Mouse (Mus musculus) midbrain, embryonic 12.5 days (tissue): Measurements from ENCODE around the gene Prlhr. TPM values are rescaled to one million over a fixed set of nuclear protein-coding genes. Genes with fewer than 3 reads are reported as not detected.

ENCODE experiments used
- ATAC-seq: fragments of 200-750 bp; cut with Nextera tagmentation; 2 replicates; pipeline ENCODE4 v1.8.0; 2017; ENCODE audit warnings: low read depth, moderate TSS enrichment, moderate library complexity; ENCODE audit not compliant: low FRiP score
- H3K27ac ChIP-seq: fragments of 300-500 bp; sonication (generic); replicated peaks from 2 replicates; pipeline ENCODE4 v1.5.1; 2016; ENCODE audit warnings: mild to moderate bottlenecking
- H3K27me3 ChIP-seq: fragments of 300-500 bp; sonication (generic); 2 replicates; pipeline ENCODE4 v1.6.1; 2016; ENCODE audit warnings: mild to moderate bottlenecking
- H3K36me3 ChIP-seq: fragments of 300-500 bp; sonication (generic); 2 replicates; pipeline ENCODE4 v1.6.1; 2016
- H3K4me1 ChIP-seq: fragments of 300-500 bp; sonication (generic); 2 replicates; pipeline ENCODE4 v1.6.1; 2016
- H3K4me2 ChIP-seq: fragments of 300-500 bp; sonication (generic); replicated peaks from 2 replicates; pipeline ENCODE4 v1.6.1; 2016; ENCODE audit warnings: mild to moderate bottlenecking, moderate library complexity
- H3K4me3 ChIP-seq: fragments of 300-500 bp; sonication (generic); 2 replicates; pipeline ENCODE4 v1.5.1; 2016; ENCODE audit warnings: mild to moderate bottlenecking
- H3K9ac ChIP-seq: fragments of 300-500 bp; sonication (generic); replicated peaks from 2 replicates; pipeline ENCODE4 v1.6.1; 2016; ENCODE audit warnings: mild to moderate bottlenecking, moderate library complexity
- H3K9me3 ChIP-seq: fragments of 300-500 bp; sonication (generic); 2 replicates; pipeline ENCODE4 v1.6.1; 2016; ENCODE audit warnings: mild to moderate bottlenecking
- WGBS: fragments of 180-500 bp; shearing (Covaris S2); methylation state at CpG from one replicate; pipeline ENCODE4 v1.1.7; 2016; 5-methylcytosine and 5-hydroxymethylcytosine counted together
- polyA plus RNA-seq: library from polyadenylated mRNA; unstranded; fragments of >200 nt; fragmentation: Nextera tagmentation; extraction: Ambion mirVana; gene quantifications from 2 replicates; pipeline ENCODE4 v1.2.1, GENCODE M21; 2016

The Prlhr gene
- polyA plus RNA-seq, 1 experiment from 2014 or later, result 0.18 TPM

GRCm38 (mm10) chr19:60466953-60467570, 1.0 kb downstream of the Prlhr start:
- peak overlapping the region; percentile 40 for H3K4me3 ChIP-seq
- peak overlapping the region; percentile 70 for H3K4me2 ChIP-seq
- no peaks in the 10 kb centered on the region for H3K9me3 ChIP-seq
- peak; percentile 83 for ATAC-seq
- H3K27me3 ChIP-seq, result peaks cover 49% of the 10 kb centered on the region
- H3K27ac ChIP-seq, result no peak overlapping the region
- 2% methylated on average over 41 of the region's 41 CpGs for WGBS
- H3K9ac ChIP-seq, result peak overlapping the region; percentile 34
- H3K36me3 ChIP-seq, result no peaks in the 10 kb centered on the region
- peaks cover 29% of the 10 kb centered on the region for H3K4me1 ChIP-seq

GRCm38 (mm10) chr19:60465726-60466125, 2.4 kb downstream of the Prlhr start:
- H3K36me3 ChIP-seq, result no peaks in the 10 kb centered on the region

DNA sequence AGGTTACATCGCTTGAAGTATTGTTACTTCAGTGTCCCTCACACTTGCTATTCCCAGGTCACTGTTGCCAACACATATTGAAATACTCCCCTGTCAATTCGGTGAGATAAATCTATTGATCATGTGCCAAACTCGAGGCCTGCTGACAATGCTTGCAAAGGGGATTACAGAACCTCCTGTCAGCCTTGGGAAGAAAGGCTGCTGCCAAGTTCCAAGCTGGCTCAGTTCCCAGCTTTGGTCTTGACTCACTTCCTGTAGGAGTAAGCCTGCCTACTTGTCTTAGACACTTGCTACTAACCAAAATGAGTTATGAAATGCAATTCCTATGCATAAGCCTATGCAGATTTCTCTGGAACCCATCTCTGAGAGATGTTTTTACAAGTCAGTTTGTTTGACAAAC, 4.2 kb downstream of the Prlhr start:
- Histone ChIP-seq H3K9me3 (no peaks in the 10 kb centered on the region), H3K4me3 (no peak overlapping the region), H3K27me3 (peaks cover 42% of the 10 kb centered on the region), H3K36me3 (no peaks in the 10 kb centered on the region), H3K27ac (no peak overlapping the region), H3K4me2 (no peak overlapping the region), H3K9ac (no peak overlapping the region), H3K4me1 (peaks cover 29% of the 10 kb centered on the region)
- WGBS, result 24% methylated on average over 3 of the region's 3 CpGs
- no peak for ATAC-seq

More at GRCm38 (mm10) chr19:60465726-60466125, 2.4 kb downstream of the Prlhr start:
- peaks cover 29% of the 10 kb centered on the region for H3K4me1 ChIP-seq
- H3K27ac ChIP-seq, result no peak overlapping the region
- ATAC-seq, result no peak
- H3K4me3 ChIP-seq, result no peak overlapping the region
- no peak overlapping the region for H3K9ac ChIP-seq
- H3K4me2 ChIP-seq, result no peak overlapping the region
- H3K9me3 ChIP-seq, result no peaks in the 10 kb centered on the region
- WGBS, result 69% methylated on average over 2 of the region's 2 CpGs
- H3K27me3 ChIP-seq, result peaks cover 56% of the 10 kb centered on the region

GRCm38 (mm10) chr19:60463440-60463839, 4.7 kb downstream of the Prlhr start:
- Histone ChIP-seq H3K27ac (no peak overlapping the region), H3K36me3 (no peaks in the 10 kb centered on the region), H3K4me3 (no peak overlapping the region), H3K4me1 (peaks cover 24% of the 10 kb centered on the region), H3K27me3 (peaks cover 38% of the 10 kb centered on the region), H3K9ac (no peak overlapping the region), H3K4me2 (no peak overlapping the region), H3K9me3 (no peaks in the 10 kb centered on the region)
- WGBS, result 90% methylated on average over 3 of the region's 3 CpGs
- ATAC-seq, result no peak

DNA sequence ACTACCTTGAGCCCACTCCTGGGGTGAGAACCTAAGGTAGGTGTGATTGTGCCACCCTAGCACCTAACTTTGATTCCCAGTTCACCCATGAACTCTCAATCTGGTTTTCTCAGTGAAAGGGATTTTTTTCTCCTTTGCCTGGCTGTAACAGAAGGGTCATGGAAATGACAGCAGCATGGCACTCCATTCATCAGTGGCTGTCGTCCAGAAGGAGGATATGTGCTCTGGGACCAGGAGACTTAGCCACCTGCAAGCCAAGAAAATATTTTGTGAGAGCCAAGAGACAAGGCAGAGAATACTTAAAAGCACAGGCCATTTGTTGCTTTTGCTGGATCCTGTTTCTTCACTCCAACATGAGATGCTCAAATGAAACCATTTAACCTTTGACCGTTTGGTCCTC, 6.6 kb downstream of the Prlhr start:
- Histone ChIP-seq H3K4me3 (no peak overlapping the region), H3K27me3 (peaks cover 19% of the 10 kb centered on the region), H3K36me3 (no peaks in the 10 kb centered on the region), H3K4me1 (peaks cover 6% of the 10 kb centered on the region; the same call in 1 of the 2 replicates), H3K9ac (no peak overlapping the region), H3K4me2 (no peak overlapping the region), H3K27ac (no peak overlapping the region), H3K9me3 (no peaks in the 10 kb centered on the region)
- ATAC-seq, result no peak
- 73% methylated on average over 2 of the region's 2 CpGs for WGBS

GRCm38 (mm10) chr19:60459680-60460079, 8.4 kb downstream of the Prlhr start:
- ATAC-seq, result no peak
- no peak overlapping the region for H3K4me2 ChIP-seq
- 60% methylated on average over 3 of the region's 3 CpGs for WGBS

GRCm38 (mm10) chr19:60459071-60459470, 9.0 kb downstream of the Prlhr start:
- H3K4me2 ChIP-seq, result no peak overlapping the region
- H3K27me3 ChIP-seq, result 0 out of 2 replicates have a peak, but pooled peaks cover 8% of the 10 kb centered on the region
- no peaks in the 10 kb centered on the region for H3K9me3 ChIP-seq
- H3K4me1 ChIP-seq, result peaks cover 4% of the 10 kb centered on the region; the same call in 1 of the 2 replicates
- H3K9ac ChIP-seq, result no peak overlapping the region
- H3K36me3 ChIP-seq, result no peaks in the 10 kb centered on the region
- no peak overlapping the region for H3K4me3 ChIP-seq
- H3K27ac ChIP-seq, result no peak overlapping the region
- no peak for ATAC-seq
- WGBS, result 89% methylated on average over 2 of the region's 2 CpGs

More at GRCm38 (mm10) chr19:60459680-60460079, 8.4 kb downstream of the Prlhr start:
- Histone ChIP-seq H3K4me3 (no peak overlapping the region), H3K36me3 (no peaks in the 10 kb centered on the region), H3K27me3 (0 out of 2 replicates have a peak, but pooled peaks cover 8% of the 10 kb centered on the region), H3K4me1 (peaks cover 6% of the 10 kb centered on the region; the same call in 1 of the 2 replicates), H3K9ac (no peak overlapping the region), H3K9me3 (no peaks in the 10 kb centered on the region), H3K27ac (no peak overlapping the region)

DNA sequence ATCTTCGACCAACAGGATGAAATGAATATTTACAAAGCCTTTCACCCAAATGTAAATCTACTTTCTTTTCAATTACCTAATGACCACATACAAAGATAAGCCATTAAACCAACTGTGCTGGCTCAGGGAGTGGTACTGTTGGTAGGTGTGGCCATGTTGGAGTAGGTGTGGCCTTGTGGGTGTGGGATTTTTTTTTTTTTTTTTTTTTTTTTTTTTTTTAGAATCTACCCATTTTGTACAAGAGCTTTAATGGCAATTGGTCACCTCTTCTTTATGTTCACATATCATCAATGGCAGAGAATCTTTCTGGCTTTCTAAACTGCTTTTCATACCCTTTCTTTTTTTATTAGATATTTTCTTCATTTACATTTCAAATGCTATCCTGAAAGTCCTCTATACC, 12.3 kb downstream of the Prlhr start:
- Histone ChIP-seq H3K27ac (no peak overlapping the region), H3K36me3 (no peaks in the 10 kb centered on the region), H3K27me3 (0 out of 2 replicates have a peak, but pooled peaks cover 2% of the 10 kb centered on the region), H3K4me2 (no peak overlapping the region), H3K9me3 (no peaks in the 10 kb centered on the region), H3K9ac (no peak overlapping the region), H3K4me1 (no peaks in the 10 kb centered on the region), H3K4me3 (no peak overlapping the region)
- 88% methylated on average over 1 of the region's 1 CpGs for WGBS
- no peak for ATAC-seq

DNA sequence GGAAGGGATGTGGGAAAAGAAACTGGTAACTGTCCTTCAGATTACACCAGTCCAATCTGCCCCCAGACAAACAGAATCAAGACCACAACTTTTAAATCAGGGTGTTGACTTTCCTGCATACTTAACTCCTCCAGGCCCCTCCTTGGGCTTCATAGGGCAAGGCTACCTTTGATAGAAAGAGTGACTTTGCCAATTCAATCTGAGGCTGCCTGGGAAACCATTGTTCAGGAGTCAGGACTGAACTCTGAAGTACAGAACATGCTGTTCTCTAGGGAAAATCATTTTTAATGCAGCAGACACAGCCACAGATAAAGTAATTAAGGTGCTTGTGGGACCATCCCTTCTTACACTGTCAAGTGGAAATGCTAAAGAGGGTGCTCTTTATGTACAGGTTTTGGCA, 27.6 kb downstream of the Prlhr start:
- Histone ChIP-seq H3K4me1 (no peaks in the 10 kb centered on the region), H3K36me3 (no peaks in the 10 kb centered on the region), H3K27ac (no peak overlapping the region), H3K4me2 (no peak overlapping the region), H3K27me3 (no peaks in the 10 kb centered on the region), H3K4me3 (no peak overlapping the region), H3K9me3 (no peaks in the 10 kb centered on the region), H3K9ac (no peak overlapping the region)
- no peak for ATAC-seq

DNA sequence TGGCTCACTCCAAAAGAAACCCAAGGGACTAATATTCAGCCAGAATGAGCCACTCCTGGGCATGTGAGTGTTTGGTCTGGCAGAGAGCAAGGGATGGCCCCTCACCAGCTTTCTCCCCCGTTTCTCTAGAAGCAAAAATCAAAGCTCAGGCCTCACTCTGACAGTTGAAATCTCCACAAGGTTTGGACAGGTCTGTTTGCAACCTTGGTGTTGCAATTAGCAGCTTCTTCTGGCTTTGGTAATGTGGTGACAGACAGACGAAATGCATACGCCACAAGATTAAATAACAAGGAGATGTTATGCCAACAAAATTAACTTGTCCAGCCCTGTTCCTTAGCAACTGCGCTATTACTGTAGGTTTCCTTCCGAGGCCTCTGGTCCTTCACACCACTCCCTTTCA, 28.0 kb downstream of the Prlhr start:
- Histone ChIP-seq H3K4me3 (no peak overlapping the region), H3K4me2 (no peak overlapping the region), H3K9me3 (no peaks in the 10 kb centered on the region), H3K9ac (no peak overlapping the region), H3K36me3 (no peaks in the 10 kb centered on the region), H3K4me1 (no peaks in the 10 kb centered on the region), H3K27ac (no peak overlapping the region), H3K27me3 (no peaks in the 10 kb centered on the region)
- 73% methylated on average over 5 of the region's 5 CpGs for WGBS
- no peak for ATAC-seq

DNA sequence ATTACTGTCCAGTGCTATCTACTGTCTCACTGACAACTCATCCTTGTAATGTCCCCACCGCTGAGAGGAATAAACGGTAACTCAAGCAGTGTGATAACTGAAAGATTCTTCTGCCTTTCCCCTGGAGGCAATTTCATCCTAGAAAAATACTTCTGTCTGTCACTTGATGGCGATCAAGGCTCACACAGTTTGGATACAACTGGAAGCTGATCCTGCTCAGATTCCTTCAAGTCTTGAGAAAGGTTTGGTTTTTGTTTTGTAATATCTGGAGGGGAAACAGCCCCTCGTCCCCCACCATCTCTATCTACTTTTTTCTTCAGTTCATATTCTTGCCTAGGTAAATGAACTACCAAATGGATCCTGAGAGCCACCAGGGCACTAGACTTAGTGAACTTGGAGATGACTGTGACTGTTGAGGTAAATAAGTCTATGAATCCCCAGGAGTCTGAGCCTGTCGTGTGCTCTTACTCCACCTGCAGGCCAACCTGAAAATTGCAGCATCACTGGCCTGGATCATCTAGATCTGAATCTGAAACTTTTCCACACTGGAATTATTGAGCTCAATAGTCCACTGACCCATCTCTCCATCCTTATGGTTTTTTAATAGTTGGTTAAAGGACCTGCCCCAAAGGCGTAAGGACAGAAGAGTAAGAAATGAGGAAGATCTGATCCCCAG, 30.4 kb downstream of the Prlhr start:
- 58% methylated on average over 6 of the region's 6 CpGs for WGBS
- no peak for ATAC-seq
- no peaks in the 10 kb centered on the region for H3K4me1 ChIP-seq

GRCm38 (mm10) chr19:60432347-60433129, 35.6 kb downstream of the Prlhr start:
- Histone ChIP-seq H3K4me1 (no peaks in the 10 kb centered on the region), H3K27ac (no peak overlapping the region), H3K4me2 (no peak overlapping the region), H3K9me3 (no peaks in the 10 kb centered on the region), H3K36me3 (no peaks in the 10 kb centered on the region), H3K4me3 (no peak overlapping the region), H3K9ac (no peak overlapping the region), H3K27me3 (no peaks in the 10 kb centered on the region)
- WGBS, result 87% methylated on average over 6 of the region's 6 CpGs
- no peak for ATAC-seq

More for the DNA sequence above, 30.4 kb downstream of the Prlhr start:
- Histone ChIP-seq H3K4me3 (no peak overlapping the region), H3K36me3 (no peaks in the 10 kb centered on the region), H3K27ac (no peak overlapping the region), H3K4me2 (no peak overlapping the region), H3K9me3 (no peaks in the 10 kb centered on the region), H3K9ac (no peak overlapping the region), H3K27me3 (no peaks in the 10 kb centered on the region)
